Mouse (Mus musculus) hindbrain, embryonic 12.5 days (tissue): ENCODE results near the gene Zfp420. TPM values are rescaled to one million over a fixed set of nuclear protein-coding genes. Genes with fewer than 3 reads are reported as not detected.
"Not testable (repeated sequence)": the region's sequence is repeated elsewhere in the genome, so short reads cannot be mapped to it uniquely, and the experiment has no call there.

Experiments used
- ATAC-seq: fragments of 200-750 bp; cut with Nextera tagmentation; 2 replicates; pipeline ENCODE4 v1.8.0; 2017; ENCODE audit warnings: moderate TSS enrichment; ENCODE audit not compliant: low FRiP score
- H3K27ac ChIP-seq: fragments of 300-500 bp; sonication (generic); 2 replicates; pipeline ENCODE4 v1.5.1; 2016; ENCODE audit warnings: mild to moderate bottlenecking
- H3K27me3 ChIP-seq: fragments of 300-500 bp; sonication (generic); 2 replicates; pipeline ENCODE4 v1.6.1; 2016; ENCODE audit warnings: mild to moderate bottlenecking
- H3K36me3 ChIP-seq: fragments of 300-500 bp; sonication (generic); 2 replicates; pipeline ENCODE4 v1.6.1; 2016; ENCODE audit warnings: mild to moderate bottlenecking
- H3K4me1 ChIP-seq: fragments of 300-500 bp; sonication (generic); 2 replicates; pipeline ENCODE4 v1.6.1; 2016
- H3K4me2 ChIP-seq: fragments of 300-500 bp; sonication (generic); replicated peaks from 2 replicates; pipeline ENCODE4 v1.6.1; 2016; ENCODE audit warnings: mild to moderate bottlenecking
- H3K4me3 ChIP-seq: fragments of 300-500 bp; sonication (generic); 2 replicates; pipeline ENCODE4 v1.5.1; 2016; ENCODE audit warnings: mild to moderate bottlenecking
- H3K9ac ChIP-seq: fragments of 300-500 bp; sonication (generic); 2 replicates; pipeline ENCODE4 v1.6.1; 2016; ENCODE audit warnings: mild to moderate bottlenecking, moderate library complexity
- H3K9me3 ChIP-seq: fragments of 300-500 bp; sonication (generic); replicated peaks from 2 replicates; pipeline ENCODE4 v1.6.1; 2016; ENCODE audit warnings: mild to moderate bottlenecking
- WGBS: fragments of 180-500 bp; shearing (Covaris S2); methylation state at CpG from one replicate; pipeline ENCODE4 v1.1.7; 2016; 5-methylcytosine and 5-hydroxymethylcytosine counted together
- polyA plus RNA-seq: library from polyadenylated mRNA; unstranded; fragments of >200 nt; fragmentation: Nextera tagmentation; extraction: Ambion mirVana; gene quantifications from 2 replicates; pipeline ENCODE4 v1.2.1, GENCODE M21; 2016

The Zfp420 gene
- polyA plus RNA-seq, 1 experiment from 2014 or later = 14.6 TPM

GRCm38 (mm10) chr7:29844616-29845015 lies 15.2 kb upstream of the Zfp420 start:
- Histone ChIP-seq H3K4me3 (no peak overlapping the region), H3K9ac (no peak overlapping the region), H3K4me1 (no peaks in the 10 kb centered on the region), H3K27ac (no peak overlapping the region), H3K36me3 (peaks cover 46% of the 10 kb centered on the region), H3K27me3 (no peaks in the 10 kb centered on the region), H3K4me2 (no peak overlapping the region), H3K9me3 (no peaks in the 10 kb centered on the region)
- 93% methylated on average over 5 of the region's 5 CpGs for WGBS
- ATAC-seq = no peak

GRCm38 (mm10) chr7:29852831-29853218 lies 7.0 kb upstream of the Zfp420 start:
- 60% methylated on average over 9 of the region's 9 CpGs for WGBS
- peaks cover 26% of the 10 kb centered on the region for H3K36me3 ChIP-seq
- no peak overlapping the region for H3K27ac ChIP-seq
- peaks cover 5% of the 10 kb centered on the region; the same call in 1 of the 2 replicates for H3K4me1 ChIP-seq
- no peak for ATAC-seq
- peak overlapping the region; percentile 43 for H3K4me3 ChIP-seq
- peak overlapping the region; percentile 75 for H3K4me2 ChIP-seq
- no peaks in the 10 kb centered on the region for H3K27me3 ChIP-seq
- H3K9me3 ChIP-seq = no peaks in the 10 kb centered on the region
- H3K9ac ChIP-seq = peak overlapping the region; percentile 75

- H3K27me3 ChIP-seq = no peaks in the 10 kb centered on the region
- peaks cover 5% of the 10 kb centered on the region; the same call in 1 of the 2 replicates for H3K4me1 ChIP-seq
- peak within 1 kb of the TSS; percentile 75 for H3K4me2 ChIP-seq
- H3K9me3 ChIP-seq = no peaks in the 10 kb centered on the region
- peak within 1 kb of the TSS; percentile 43 for H3K4me3 ChIP-seq
- peak within 1 kb of the TSS; percentile 75 for H3K9ac ChIP-seq
- peak within 1 kb of the TSS; percentile 44 for H3K27ac ChIP-seq
- ATAC-seq = peak; percentile 98
- H3K36me3 ChIP-seq = peaks cover 24% of the 10 kb centered on the region
- 1% methylated on average over 21 of the region's 21 CpGs for WGBS
Measured at GRCm38 (mm10) chr7:29853219-29853842, 6.4 kb upstream of the Zfp420 start, which contains the start of gene Zfp940. Gene Zfp940 (minus strand): TSS chr7:29853669.

GRCm38 (mm10) chr7:29861660-29862059 lies 1.9 kb downstream of the Zfp420 start:
- peaks cover 4% of the 10 kb centered on the region; the same call in 1 of the 2 replicates for H3K36me3 ChIP-seq
- H3K9ac ChIP-seq = no peak overlapping the region
- ATAC-seq = no peak
- H3K27ac ChIP-seq = no peak overlapping the region
- peaks cover 7% of the 10 kb centered on the region for H3K4me1 ChIP-seq
- 88% methylated on average over 7 of the region's 7 CpGs for WGBS
- H3K4me2 ChIP-seq = no peak overlapping the region
- H3K27me3 ChIP-seq = no peaks in the 10 kb centered on the region
- H3K9me3 ChIP-seq = no peaks in the 10 kb centered on the region
- no peak overlapping the region for H3K4me3 ChIP-seq

GRCm38 (mm10) chr7:29874256-29874655 lies 14.5 kb downstream of the Zfp420 start:
- no peak for ATAC-seq
- Histone ChIP-seq H3K27ac (no peak overlapping the region), H3K4me3 (no peak overlapping the region), H3K36me3 (peaks cover 48% of the 10 kb centered on the region), H3K4me2 (no peak overlapping the region), H3K4me1 (no peaks in the 10 kb centered on the region), H3K9ac (no peak overlapping the region), H3K27me3 (no peaks in the 10 kb centered on the region), H3K9me3 (peaks cover 58% of the 10 kb centered on the region)
- 93% methylated on average over 10 of the region's 10 CpGs for WGBS

- not testable (repeated sequence) for H3K4me1 ChIP-seq, H3K27me3 ChIP-seq, H3K27ac ChIP-seq, H3K4me3 ChIP-seq, H3K9ac ChIP-seq, H3K4me2 ChIP-seq, ATAC-seq
- Histone ChIP-seq H3K36me3 (peaks cover 40% of the 10 kb centered on the region), H3K9me3 (peaks cover 43% of the 10 kb centered on the region)
- 96% methylated on average over 9 of the region's 9 CpGs for WGBS
Measured at GRCm38 (mm10) chr7:29877561-29877960, 17.8 kb downstream of the Zfp420 start.

GRCm38 (mm10) chr7:29880056-29880455 lies 20.3 kb downstream of the Zfp420 start:
- Histone ChIP-seq H3K9me3 (peaks cover 35% of the 10 kb centered on the region), H3K4me2 (no peak overlapping the region), H3K9ac (no peak overlapping the region), H3K36me3 (peaks cover 21% of the 10 kb centered on the region), H3K27me3 (no peaks in the 10 kb centered on the region), H3K27ac (no peak overlapping the region), H3K4me3 (no peak overlapping the region), H3K4me1 (no peaks in the 10 kb centered on the region)
- WGBS = 85% methylated on average over 7 of the region's 7 CpGs
- ATAC-seq = no peak

- Histone ChIP-seq H3K27ac (no peak overlapping the region), H3K4me2 (no peak overlapping the region), H3K4me1 (no peaks in the 10 kb centered on the region), H3K4me3 (no peak overlapping the region), H3K9me3 (peaks cover 35% of the 10 kb centered on the region), H3K27me3 (no peaks in the 10 kb centered on the region), H3K36me3 (peaks cover 13% of the 10 kb centered on the region), H3K9ac (no peak overlapping the region)
- 93% methylated on average over 7 of the region's 7 CpGs for WGBS
- no peak for ATAC-seq
Measured at GRCm38 (mm10) chr7:29880916-29881315, 21.1 kb downstream of the Zfp420 start.

GRCm38 (mm10) chr7:29890501-29890900 lies 30.7 kb downstream of the Zfp420 start:
- no peak overlapping the region for H3K9ac ChIP-seq
- H3K36me3 ChIP-seq = peaks cover 62% of the 10 kb centered on the region
- no peaks in the 10 kb centered on the region for H3K27me3 ChIP-seq
- H3K4me3 ChIP-seq = no peak overlapping the region
- 95% methylated on average over 7 of the region's 7 CpGs for WGBS
- no peak overlapping the region for H3K4me2 ChIP-seq
- no peak overlapping the region for H3K27ac ChIP-seq
- ATAC-seq = no peak
- peaks cover 70% of the 10 kb centered on the region for H3K9me3 ChIP-seq
- H3K4me1 ChIP-seq = no peaks in the 10 kb centered on the region

- WGBS = 100% methylated on average over 4 of the region's 4 CpGs
- Histone ChIP-seq H3K9ac (no peak overlapping the region), H3K4me1 (no peaks in the 10 kb centered on the region), H3K9me3 (peaks cover 59% of the 10 kb centered on the region), H3K36me3 (peaks cover 82% of the 10 kb centered on the region), H3K27ac (no peak overlapping the region), H3K4me2 (no peak overlapping the region), H3K4me3 (no peak overlapping the region), H3K27me3 (no peaks in the 10 kb centered on the region)
- ATAC-seq = no peak
Measured at GRCm38 (mm10) chr7:29892756-29893155, 33.0 kb downstream of the Zfp420 start.

- Histone ChIP-seq H3K4me1 (no peaks in the 10 kb centered on the region), H3K27ac (no peak overlapping the region), H3K36me3 (peaks cover 86% of the 10 kb centered on the region), H3K27me3 (no peaks in the 10 kb centered on the region), H3K9me3 (peaks cover 38% of the 10 kb centered on the region), H3K9ac (no peak overlapping the region), H3K4me3 (no peak overlapping the region), H3K4me2 (no peak overlapping the region)
- no peak for ATAC-seq
- WGBS = 88% methylated on average over 4 of the region's 4 CpGs
Measured at GRCm38 (mm10) chr7:29898351-29898750, 38.6 kb downstream of the Zfp420 start.

GRCm38 (mm10) chr7:29904101-29904500 lies 44.3 kb downstream of the Zfp420 start:
- peaks cover 37% of the 10 kb centered on the region for H3K36me3 ChIP-seq
- no peaks in the 10 kb centered on the region for H3K9me3 ChIP-seq
- 0 out of 2 replicates have a peak, but pooled peaks cover 3% of the 10 kb centered on the region for H3K4me1 ChIP-seq
- H3K4me2 ChIP-seq = no peak overlapping the region
- no peak overlapping the region for H3K27ac ChIP-seq
- no peak overlapping the region for H3K9ac ChIP-seq
- ATAC-seq = no peak
- no peaks in the 10 kb centered on the region for H3K27me3 ChIP-seq
- 95% methylated on average over 4 of the region's 4 CpGs for WGBS
- no peak overlapping the region for H3K4me3 ChIP-seq
